Mouse (Mus musculus) CD4-positive helper T cell, adult 2 months (primary cell): ENCODE results near the gene Matn4.
A peak's percentile ranks its signal among the peaks of the same experiment; 100 is the strongest.
"Not testable (repeated sequence)": the region's sequence is repeated elsewhere in the genome, so short reads cannot be mapped to it uniquely, and the experiment has no call there.

Experiments
- DNase-seq: peaks from one replicate; pipeline ENCODE4 v3.0.0-alpha.2; 2012; ENCODE audit warnings: low read depth, missing footprints, low spot score

The Matn4 gene

GRCm38 (mm10) chr2:164372408-164373053 is 32.4 kb downstream of the Matn4 start:
- no peak for DNase-seq

- no peak for DNase-seq
These were observed 33.6 kb downstream of the Matn4 start for GRCm38 (mm10) chr2:164371371-164371770.

GRCm38 (mm10) chr2:164368620-164369105 is 36.3 kb downstream of the Matn4 start:
- DNase-seq: no peak

GRCm38 (mm10) chr2:164366947-164367346 is 38.0 kb downstream of the Matn4 start:
- DNase-seq: no peak

GRCm38 (mm10) chr2:164360974-164361657 is 43.8 kb downstream of the Matn4 start:
- no peak for DNase-seq

- no peak for DNase-seq
These were observed 45.3 kb downstream of the Matn4 start for GRCm38 (mm10) chr2:164359668-164360067.

- DNase-seq: no peak
These were observed 45.9 kb downstream of the Matn4 start for GRCm38 (mm10) chr2:164359031-164359430.

GRCm38 (mm10) chr2:164358373-164358772 is 46.6 kb downstream of the Matn4 start:
- DNase-seq: no peak

- peak; percentile 43 for DNase-seq
These were observed 48.6 kb downstream of the Matn4 start for GRCm38 (mm10) chr2:164356177-164356967.

GRCm38 (mm10) chr2:164353356-164353755 is 51.6 kb downstream of the Matn4 start:
- DNase-seq: peak; percentile 55

GRCm38 (mm10) chr2:164352697-164353096 is 52.3 kb downstream of the Matn4 start:
- DNase-seq: no peak

- peak; percentile 29 for DNase-seq
These were observed 56.0 kb downstream of the Matn4 start for GRCm38 (mm10) chr2:164348980-164349379.

GRCm38 (mm10) chr2:164347697-164348096 is 57.3 kb downstream of the Matn4 start:
- DNase-seq: not testable (repeated sequence)

- DNase-seq: not testable (repeated sequence)
These were observed 61.2 kb downstream of the Matn4 start for GRCm38 (mm10) chr2:164343732-164344131.
